Mouse (Mus musculus): ENCODE results near the gene Slc35b1. TPM values are rescaled to one million over a fixed set of nuclear protein-coding genes. Genes with fewer than 3 reads are reported as not detected.

Slc35b1 gene
- polyA plus RNA-seq, 1 experiment from 2014 or later = 40.1 TPM

DNA sequence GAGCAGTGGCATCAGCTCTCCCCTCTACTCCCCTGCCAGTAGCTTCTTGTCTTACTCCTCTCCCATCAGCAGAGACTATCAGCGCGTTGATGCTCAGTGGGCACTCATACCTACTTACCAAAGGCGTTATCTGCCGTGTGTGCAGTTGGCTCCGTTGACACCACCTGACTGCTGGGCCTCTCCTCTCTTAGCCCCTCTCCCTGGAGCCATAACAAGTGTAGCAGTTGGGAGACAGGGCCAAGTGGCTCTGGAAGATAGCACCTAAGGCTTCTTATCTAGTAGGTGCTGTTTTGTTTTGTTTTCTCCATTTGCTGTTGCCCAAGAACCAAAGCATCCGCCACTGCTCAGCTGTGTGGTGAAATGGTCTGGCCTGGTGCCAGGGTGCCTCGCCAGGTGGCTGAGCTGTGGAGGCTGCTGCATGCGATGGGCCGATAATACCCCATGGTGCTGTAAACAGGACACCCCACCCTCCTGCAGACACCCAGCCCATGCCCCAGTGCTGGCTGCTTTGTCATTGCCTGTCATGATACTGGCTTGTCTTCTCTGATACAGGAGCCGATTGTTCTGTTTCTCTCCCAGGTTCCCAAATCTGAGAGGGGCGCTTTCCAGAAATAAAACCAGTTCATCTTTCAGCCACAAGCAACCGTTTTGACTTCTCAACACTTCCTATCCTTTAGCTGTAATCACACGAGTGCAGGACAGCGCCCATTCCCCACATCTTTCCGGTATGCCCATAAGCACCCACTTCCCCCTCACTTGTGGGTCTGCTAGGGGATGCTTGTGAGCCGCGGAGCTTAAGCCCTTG, 27.8 kb upstream of the Slc35b1 start:
- H3K4me3 ChIP-seq (ENCODE audit: low read depth, low read length) = peak overlapping the region; percentile 22; the same call in 1 of the 2 replicates
- peaks cover 45% of the 10 kb centered on the region for H3K36me3 ChIP-seq (replicated peaks; ENCODE audit: insufficient read depth, low read length)
- peak overlapping the region; percentile 36 for H3K9ac ChIP-seq (replicated peaks)
- ATAC-seq = peak; percentile 97
- H3K4me2 ChIP-seq (ENCODE audit: low read depth, low read length) = peak overlapping the region; percentile 42
- H3K27ac ChIP-seq (ENCODE audit: low read depth) = peak overlapping the region; percentile 88
- DNase-seq = peak; percentile 97
- no peaks in the 10 kb centered on the region for H3K9me3 ChIP-seq (ENCODE audit: low read length)
- H3K27me3 ChIP-seq (ENCODE audit: insufficient read depth, low read length) = no peaks in the 10 kb centered on the region
- H3K4me1 ChIP-seq (ENCODE audit: insufficient read depth) = peaks cover 45% of the 10 kb centered on the region
- 30% methylated on average over 17 of the region's 17 CpGs for WGBS (ENCODE audit: insufficient replicate concordance)
- TF ChIP-seq CTCF (IDR thresholded peaks at IDR 0.05; ENCODE audit: low read depth) (no peak), EP300 (IDR thresholded peaks at IDR 0.05; ENCODE audit: low read depth) (peak; percentile 99)

DNA sequence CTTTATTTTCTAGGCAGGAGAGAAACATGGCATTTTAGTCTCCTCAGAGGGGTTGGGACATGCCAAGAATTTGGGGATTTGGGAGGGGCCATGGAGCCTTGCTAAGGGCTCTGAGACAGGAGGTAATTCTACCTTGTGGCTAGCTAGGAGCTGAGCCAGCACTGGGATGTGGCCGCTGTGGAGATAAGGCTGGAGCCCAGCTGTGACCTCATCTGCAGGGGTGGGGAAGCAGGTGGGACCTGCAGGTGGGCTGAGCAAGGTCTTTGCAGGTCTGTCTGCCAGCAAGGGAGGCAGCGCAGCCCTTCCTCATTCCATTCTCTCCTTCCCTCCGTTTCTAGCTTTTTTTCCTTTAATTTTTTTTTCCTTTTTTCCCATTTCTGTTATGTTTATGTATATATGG, 26.2 kb upstream of the Slc35b1 start:
- DNase-seq = no peak
- 62% methylated on average over 3 of the region's 3 CpGs for WGBS (ENCODE audit: insufficient replicate concordance)
- Histone ChIP-seq H3K4me2 (ENCODE audit: low read depth, low read length) (no peak overlapping the region), H3K9me3 (ENCODE audit: low read length) (no peaks in the 10 kb centered on the region), H3K27ac (ENCODE audit: low read depth) (peak overlapping the region; percentile 88; the same call in 1 of the 2 replicates), H3K36me3 (replicated peaks; ENCODE audit: insufficient read depth, low read length) (peaks cover 46% of the 10 kb centered on the region), H3K27me3 (ENCODE audit: insufficient read depth, low read length) (no peaks in the 10 kb centered on the region), H3K4me1 (ENCODE audit: insufficient read depth) (peaks cover 38% of the 10 kb centered on the region), H3K4me3 (ENCODE audit: low read depth, low read length) (no peak overlapping the region), H3K9ac (replicated peaks) (no peak overlapping the region)
- no peak for ATAC-seq
- no peak for TF ChIP-seq CTCF (IDR thresholded peaks at IDR 0.05; ENCODE audit: low read depth)
- TF ChIP-seq EP300 (IDR thresholded peaks at IDR 0.05; ENCODE audit: low read depth) = no peak

DNA sequence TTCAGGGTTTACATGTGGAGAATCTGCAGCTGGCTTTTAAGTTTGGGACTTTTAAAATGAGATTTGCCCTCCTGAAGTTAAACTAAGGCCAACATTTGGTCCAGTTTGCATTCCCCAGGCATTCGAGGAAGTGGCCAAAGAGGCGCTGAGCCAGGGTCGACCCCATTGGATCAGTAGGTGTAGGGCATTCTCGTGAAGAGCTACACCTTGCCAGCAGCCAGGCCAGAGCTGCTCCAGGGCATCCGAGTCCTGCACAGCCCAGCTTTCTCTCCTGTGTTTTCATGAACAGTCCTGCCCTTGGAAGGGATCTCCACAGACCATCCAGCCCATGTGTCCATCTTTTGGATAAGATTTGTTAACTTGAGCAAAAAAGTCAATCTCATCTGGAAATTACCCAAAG, 20.1 kb upstream of the Slc35b1 start:
- H3K27me3 ChIP-seq (ENCODE audit: insufficient read depth, low read length) = no peaks in the 10 kb centered on the region
- no peak overlapping the region for H3K4me2 ChIP-seq (ENCODE audit: low read depth, low read length)
- no peak overlapping the region for H3K4me3 ChIP-seq (ENCODE audit: low read depth, low read length)
- no peak overlapping the region for H3K27ac ChIP-seq (ENCODE audit: low read depth)
- no peaks in the 10 kb centered on the region for H3K9me3 ChIP-seq (ENCODE audit: low read length)
- H3K36me3 ChIP-seq (replicated peaks; ENCODE audit: insufficient read depth, low read length) = peaks cover 77% of the 10 kb centered on the region
- 84% methylated on average over 5 of the region's 5 CpGs for WGBS (ENCODE audit: insufficient replicate concordance)
- H3K4me1 ChIP-seq (ENCODE audit: insufficient read depth) = peaks cover 15% of the 10 kb centered on the region
- no peak for ATAC-seq
- DNase-seq = no peak
- no peak for TF ChIP-seq EP300 (IDR thresholded peaks at IDR 0.05; ENCODE audit: low read depth)
- no peak for TF ChIP-seq CTCF (IDR thresholded peaks at IDR 0.05; ENCODE audit: low read depth)
- no peak overlapping the region for H3K9ac ChIP-seq (replicated peaks)

DNA sequence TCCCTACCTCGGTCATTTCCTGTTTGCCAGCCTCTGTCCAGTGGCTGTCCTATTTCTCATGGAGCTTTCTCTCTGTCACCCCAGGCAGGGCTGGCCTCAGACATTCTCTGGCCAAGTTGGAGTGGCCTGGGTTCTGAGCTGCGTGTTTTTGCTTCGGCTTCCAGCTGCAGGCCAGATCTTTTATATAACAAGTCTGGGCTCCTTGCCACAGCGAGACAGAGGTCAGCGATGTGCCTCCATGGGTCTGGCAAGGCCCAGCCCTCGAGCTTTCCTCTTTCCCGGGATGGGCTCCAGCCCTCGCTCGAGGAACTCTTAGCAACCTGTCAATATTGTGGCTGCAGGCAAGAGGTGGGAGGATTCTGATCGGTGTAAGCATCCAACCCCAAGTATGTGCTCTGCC, 18.9 kb upstream of the Slc35b1 start:
- no peaks in the 10 kb centered on the region for H3K9me3 ChIP-seq (ENCODE audit: low read length)
- H3K4me2 ChIP-seq (ENCODE audit: low read depth, low read length) = no peak overlapping the region
- no peak for TF ChIP-seq EP300 (IDR thresholded peaks at IDR 0.05; ENCODE audit: low read depth)
- no peak for TF ChIP-seq CTCF (IDR thresholded peaks at IDR 0.05; ENCODE audit: low read depth)
- H3K9ac ChIP-seq (replicated peaks) = no peak overlapping the region
- H3K4me1 ChIP-seq (ENCODE audit: insufficient read depth) = peaks cover 22% of the 10 kb centered on the region
- H3K27me3 ChIP-seq (ENCODE audit: insufficient read depth, low read length) = no peaks in the 10 kb centered on the region
- H3K4me3 ChIP-seq (ENCODE audit: low read depth, low read length) = no peak overlapping the region
- ATAC-seq (no peak), DNase-seq (no peak)
- H3K27ac ChIP-seq (ENCODE audit: low read depth) = 0 out of 2 replicates have a peak overlapping the region, but pooled peaks have one; percentile 11
- H3K36me3 ChIP-seq (replicated peaks; ENCODE audit: insufficient read depth, low read length) = peaks cover 78% of the 10 kb centered on the region
- 83% methylated on average over 10 of the region's 10 CpGs for WGBS (ENCODE audit: insufficient replicate concordance)

DNA sequence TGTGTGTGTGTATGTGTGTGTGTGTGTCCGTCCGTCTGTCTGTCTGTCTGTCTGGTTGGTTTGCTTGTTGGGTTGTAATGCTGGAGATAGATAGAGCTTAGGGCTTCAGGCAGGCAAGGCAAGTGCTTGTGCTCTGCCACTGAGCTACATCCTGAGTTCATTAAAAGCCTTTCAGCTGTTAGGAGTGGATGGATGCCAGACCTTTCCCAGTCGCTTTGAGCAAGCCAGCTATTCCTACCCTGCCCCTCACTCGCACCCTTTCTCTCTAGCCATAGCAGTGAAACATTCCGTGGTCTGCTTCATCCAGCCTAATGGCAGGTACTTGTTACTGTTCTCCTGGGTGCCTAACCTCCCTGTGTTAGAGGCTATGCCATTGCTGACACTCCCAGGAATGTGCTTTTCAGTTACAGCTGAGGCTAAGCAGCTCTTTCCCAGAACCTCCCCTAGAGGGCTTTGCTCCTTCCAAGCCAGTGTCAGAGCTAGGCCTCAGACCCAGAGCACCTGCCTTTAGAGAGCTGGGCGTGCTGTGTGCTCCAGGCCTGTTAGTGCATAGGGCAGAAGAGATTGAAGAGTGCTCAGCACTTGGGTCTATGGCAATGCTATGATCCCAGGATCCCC, 18.1 kb upstream of the Slc35b1 start:
- no peak overlapping the region for H3K4me3 ChIP-seq (ENCODE audit: low read depth, low read length)
- H3K9ac ChIP-seq (replicated peaks) = no peak overlapping the region
- no peak for TF ChIP-seq EP300 (IDR thresholded peaks at IDR 0.05; ENCODE audit: low read depth)
- no peak; the same call in 1 of the 2 replicates for TF ChIP-seq CTCF (IDR thresholded peaks at IDR 0.05; ENCODE audit: low read depth)
- no peaks in the 10 kb centered on the region for H3K9me3 ChIP-seq (ENCODE audit: low read length)
- peak overlapping the region; percentile 39; the same call in 1 of the 2 replicates for H3K27ac ChIP-seq (ENCODE audit: low read depth)
- no peak for ATAC-seq
- peaks cover 22% of the 10 kb centered on the region for H3K4me1 ChIP-seq (ENCODE audit: insufficient read depth)
- peaks cover 79% of the 10 kb centered on the region for H3K36me3 ChIP-seq (replicated peaks; ENCODE audit: insufficient read depth, low read length)
- no peaks in the 10 kb centered on the region for H3K27me3 ChIP-seq (ENCODE audit: insufficient read depth, low read length)
- H3K4me2 ChIP-seq (ENCODE audit: low read depth, low read length) = no peak overlapping the region
- 89% methylated on average over 6 of the region's 6 CpGs for WGBS (ENCODE audit: insufficient replicate concordance)
- no peak for DNase-seq

DNA sequence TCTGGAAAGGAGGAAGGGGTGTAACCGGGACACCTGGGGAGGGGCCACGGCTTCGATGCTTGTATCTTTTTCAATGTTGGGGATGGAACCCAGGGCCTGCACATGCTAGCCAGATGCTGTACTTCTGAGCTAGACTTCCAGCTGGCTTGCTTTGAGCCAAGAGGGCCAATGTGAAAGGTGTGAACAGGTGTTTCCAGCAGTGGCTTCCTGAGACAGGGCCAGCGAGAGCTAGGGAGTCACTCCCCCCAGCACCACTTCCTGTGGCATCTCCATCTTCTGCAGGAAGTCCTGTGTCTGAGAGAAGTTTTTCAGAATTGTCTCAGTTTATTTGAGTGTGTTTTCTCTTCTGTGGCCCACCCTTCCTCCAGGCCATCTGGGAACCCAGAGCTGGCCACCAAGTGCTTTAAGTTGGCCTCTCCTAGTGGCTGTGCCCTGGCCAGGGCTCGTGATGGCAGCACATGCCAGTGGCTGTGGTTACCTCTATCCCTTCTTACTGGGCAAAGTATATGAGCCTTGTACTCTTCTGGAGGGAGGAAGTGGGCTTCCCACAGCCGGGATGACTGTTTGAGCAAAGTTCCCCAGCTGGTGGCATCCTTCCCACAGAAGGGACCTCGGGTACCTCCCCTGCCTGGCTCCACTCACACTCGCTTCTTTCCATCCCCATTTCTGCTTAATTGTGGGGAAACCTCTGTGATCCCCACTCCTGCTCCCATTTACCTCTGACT, 17.3 kb upstream of the Slc35b1 start:
- DNase-seq = no peak
- WGBS (ENCODE audit: insufficient replicate concordance) = 58% methylated on average over 8 of the region's 8 CpGs

More for the DNA sequence above, 17.3 kb upstream of the Slc35b1 start:
- ATAC-seq = no peak
- TF ChIP-seq EP300 (IDR thresholded peaks at IDR 0.05; ENCODE audit: low read depth) (no peak), CTCF (IDR thresholded peaks at IDR 0.05; ENCODE audit: low read depth) (no peak)
- Histone ChIP-seq H3K4me2 (ENCODE audit: low read depth, low read length) (no peak overlapping the region), H3K36me3 (replicated peaks; ENCODE audit: insufficient read depth, low read length) (peaks cover 85% of the 10 kb centered on the region), H3K27ac (ENCODE audit: low read depth) (no peak overlapping the region), H3K27me3 (ENCODE audit: insufficient read depth, low read length) (no peaks in the 10 kb centered on the region), H3K9ac (replicated peaks) (no peak overlapping the region), H3K4me3 (ENCODE audit: low read depth, low read length) (no peak overlapping the region), H3K9me3 (ENCODE audit: low read length) (no peaks in the 10 kb centered on the region), H3K4me1 (ENCODE audit: insufficient read depth) (peaks cover 22% of the 10 kb centered on the region)

Data from liver, postnatal 0 days (tissue).